ENCODE assay signal across 20 mouse cellular contexts in genomic region chr2:4996421-4996824, GRCm38 (mm10). TPM values are rescaled to one million over a fixed set of nuclear protein-coding genes. Genes with fewer than 3 reads are reported as not detected.
A peak's percentile ranks its signal among the peaks of the same experiment; 100 is the strongest.
DNase-seq lines count a peak whose midpoint lies in the region; ATAC-seq and TF ChIP-seq lines count a peak whose summit lies in the region.
"Had no signal": no experiment of that assay in that cellular context is flagged by ENCODE, and none has a peak within 500 bp of the region (broad histone marks: within the 10 kb centered on the region; RNA-seq: fewer than 3 reads in every experiment).

No protein-coding gene starts in this region.

- no peaks in the 10 kb centered on the region for H3K4me1 ChIP-seq in midbrain, embryonic 11.5 days (ENCODE audit: control insufficient read depth, insufficient read depth, low read length)
- no peaks in the 10 kb centered on the region for H3K4me1 ChIP-seq in midbrain, postnatal 0 days (ENCODE audit: insufficient read depth, low read length)
- H3K4me1 ChIP-seq in forebrain, postnatal 0 days (ENCODE audit: insufficient read depth): no peaks in the 10 kb centered on the region
- H3K4me1 ChIP-seq: forebrain, embryonic 13.5 days; heart, embryonic 15.5 days; midbrain, embryonic 12.5 days; neural tube, embryonic 13.5 days had no signal

- no peak overlapping the region for H3K27ac ChIP-seq in midbrain, embryonic 11.5 days (ENCODE audit: low read depth, low read length)
- H3K27ac ChIP-seq in midbrain, postnatal 0 days (ENCODE audit: low read depth, low read length): no peak overlapping the region
- no peak overlapping the region for H3K27ac ChIP-seq in left cerebral cortex, adult 2 months
- H3K27ac ChIP-seq in forebrain, postnatal 0 days (ENCODE audit: low read depth, low read length): no peak overlapping the region
- H3K27ac ChIP-seq: forebrain, embryonic 13.5 days; heart, adult 2 months; heart, embryonic 15.5 days; midbrain, embryonic 12.5 days; neural tube, embryonic 13.5 days had no signal

- peaks cover 21% of the 10 kb centered on the region for H3K36me3 ChIP-seq in midbrain, embryonic 11.5 days (ENCODE audit: control insufficient read depth, insufficient read depth, low read length)
- H3K36me3 ChIP-seq in midbrain, postnatal 0 days (ENCODE audit: insufficient read depth, low read length): no peaks in the 10 kb centered on the region
- H3K36me3 ChIP-seq in forebrain, postnatal 0 days (ENCODE audit: insufficient read depth): no peaks in the 10 kb centered on the region

- 93% methylated on average over 6 of the region's 6 CpGs for WGBS in midbrain, embryonic 11.5 days
- WGBS in midbrain, postnatal 0 days: 95% methylated on average over 6 of the region's 6 CpGs
- 91% methylated on average over 6 of the region's 6 CpGs for WGBS in forebrain, postnatal 0 days

- TF ChIP-seq CTCF in midbrain, postnatal 0 days (IDR thresholded peaks at IDR 0.05): no peak
- no peak for TF ChIP-seq CTCF in left cerebral cortex, adult 2 months (IDR thresholded peaks at IDR 0.05)
- TF ChIP-seq CTCF in forebrain, postnatal 0 days (IDR thresholded peaks at IDR 0.05; ENCODE audit: low read depth): no peak

- no peak overlapping the region for H3K4me2 ChIP-seq in midbrain, embryonic 11.5 days
- H3K4me2 ChIP-seq in midbrain, postnatal 0 days (ENCODE audit: low read depth, low read length, poor library complexity, severe bottlenecking): no peak overlapping the region
- H3K4me2 ChIP-seq in forebrain, postnatal 0 days (ENCODE audit: low read depth): no peak overlapping the region
- H3K4me2 ChIP-seq: forebrain, embryonic 13.5 days; heart, embryonic 15.5 days; midbrain, embryonic 12.5 days; neural tube, embryonic 13.5 days had no signal

- H3K9me3 ChIP-seq in midbrain, embryonic 11.5 days (ENCODE audit: control insufficient read depth, low read length): no peaks in the 10 kb centered on the region
- no peaks in the 10 kb centered on the region for H3K9me3 ChIP-seq in midbrain, postnatal 0 days (ENCODE audit: low read length)
- H3K9me3 ChIP-seq in forebrain, postnatal 0 days (ENCODE audit: low read length): no peaks in the 10 kb centered on the region
- H3K9me3 ChIP-seq: forebrain, embryonic 13.5 days; heart, embryonic 15.5 days; midbrain, embryonic 12.5 days; neural tube, embryonic 13.5 days had no signal

- intact Hi-C loops in left cerebral cortex, adult 2 months (cut with DNase I): no loop called here

- H3K27me3 ChIP-seq in midbrain, embryonic 11.5 days (ENCODE audit: control insufficient read depth, insufficient read depth, low read length): no peaks in the 10 kb centered on the region
- no peaks in the 10 kb centered on the region for H3K27me3 ChIP-seq in midbrain, postnatal 0 days (ENCODE audit: insufficient read depth, low read length)
- H3K27me3 ChIP-seq in forebrain, postnatal 0 days (ENCODE audit: insufficient read depth, low read length): no peaks in the 10 kb centered on the region
- H3K27me3 ChIP-seq: forebrain, embryonic 13.5 days; heart, embryonic 15.5 days; midbrain, embryonic 12.5 days; neural tube, embryonic 13.5 days had no signal

- no peak for ATAC-seq in midbrain, embryonic 11.5 days (ENCODE audit: low FRiP score)
- ATAC-seq in midbrain, postnatal 0 days (ENCODE audit: low FRiP score): no peak
- no peak for ATAC-seq in forebrain, postnatal 0 days
- ATAC-seq: forebrain, embryonic 13.5 days; hindbrain, embryonic 16.5 days had no signal

- H3K9ac ChIP-seq in midbrain, embryonic 11.5 days (ENCODE audit: low read length): no peak overlapping the region
- no peak overlapping the region for H3K9ac ChIP-seq in midbrain, postnatal 0 days (replicated peaks; ENCODE audit: low read length, poor library complexity, severe bottlenecking)
- no peak overlapping the region for H3K9ac ChIP-seq in forebrain, postnatal 0 days
- H3K9ac ChIP-seq: forebrain, embryonic 13.5 days; heart, embryonic 15.5 days; midbrain, embryonic 12.5 days; neural tube, embryonic 13.5 days had no signal

- H3K4me3 ChIP-seq in midbrain, embryonic 11.5 days (ENCODE audit: low read depth, low read length): no peak overlapping the region
- H3K4me3 ChIP-seq in midbrain, postnatal 0 days (ENCODE audit: low read depth, low read length): no peak overlapping the region
- H3K4me3 ChIP-seq in left cerebral cortex, adult 2 months: no peak overlapping the region
- H3K4me3 ChIP-seq in forebrain, postnatal 0 days (ENCODE audit: low read depth, low read length): no peak overlapping the region
- H3K4me3 ChIP-seq: forebrain, embryonic 13.5 days; heart, adult 2 months; heart, embryonic 15.5 days; midbrain, embryonic 12.5 days; neural tube, embryonic 13.5 days had no signal

- DNase-seq in midbrain, embryonic 11.5 days (ENCODE audit: low spot score, missing footprints): peak; percentile 14
- DNase-seq in midbrain, postnatal 0 days (ENCODE audit: low spot score): no peak
- DNase-seq in kidney, adult 8-10 months: peak; percentile 74 to 80
- peak; percentile 75 to 80 for DNase-seq in kidney, postnatal 36 days
- no peak for DNase-seq in left cerebral cortex, adult 2 months (ENCODE audit: extremely low spot score in 1 of 2, low spot score in 2 of 2)
- no peak for DNase-seq in thymus, postnatal 10 days (ENCODE audit: low spot score in 2 of 2)
- no peak for DNase-seq in forebrain, postnatal 0 days
- DNase-seq: adrenal gland, postnatal 14 days; cerebellum, adult 9-11 months; gastrocnemius, postnatal 14 days; heart, adult 2 months; spleen, adult 18-20 months; thymus, adult 18-20 months had no signal

RNA-seq across cellular contexts. Expression of gene Mcm10, which starts 16.2 kb away (rescaled TPM):
- polyA plus RNA-seq in midbrain, embryonic 11.5 days (2014; fragmentation: Nextera tagmentation; extraction: Ambion mirVana): 49.8 and 53.1 TPM in 2 replicates
- total RNA-seq in midbrain, postnatal 0 days (2014; rRNA removed): 0.94 and 5.0 TPM in 2 replicates
- 1.2 and 1.3 TPM in 2 replicates for polyA plus RNA-seq in midbrain, postnatal 0 days (2015; fragmentation: Nextera tagmentation; extraction: Ambion mirVana)
- 1 to 10 TPM in 1 of 2 experiments, under 1 TPM in 1; 0.72 to 1.2 TPM for total RNA-seq in left cerebral cortex, adult 2 months (2021)
- total RNA-seq in forebrain, postnatal 0 days (2014; rRNA removed): 2.0 and 2.3 TPM in 2 replicates
- polyA plus RNA-seq in forebrain, postnatal 0 days (2015; fragmentation: Nextera tagmentation; extraction: Ambion mirVana): 1.9 and 2.0 TPM in 2 replicates

RNA-seq across cellular contexts. Expression of gene Ucma, which starts 20.5 kb away (rescaled TPM):
- not detected in 2 replicates for polyA plus RNA-seq in midbrain, embryonic 11.5 days (2014; fragmentation: Nextera tagmentation; extraction: Ambion mirVana)
- total RNA-seq in midbrain, postnatal 0 days (2014; rRNA removed): 0.33 and 2.6 TPM in 2 replicates
- 0.69 and 1.6 TPM in 2 replicates for polyA plus RNA-seq in midbrain, postnatal 0 days (2015; fragmentation: Nextera tagmentation; extraction: Ambion mirVana)
- total RNA-seq in left cerebral cortex, adult 2 months (2021): 1 to 10 TPM in 1 of 2 experiments, under 1 TPM in 1; 0.65 to 2.0 TPM
- total RNA-seq in forebrain, postnatal 0 days (2014; rRNA removed): 1.2 TPM in 1 of 2 replicates, not detected in the other
- 0.27 and 0.45 TPM in 2 replicates for polyA plus RNA-seq in forebrain, postnatal 0 days (2015; fragmentation: Nextera tagmentation; extraction: Ambion mirVana)
- total RNA-seq: adrenal gland, postnatal 14 days; heart, adult 2 months; hematopoietic stem cell, adult 5-6 weeks had no signal
- polyA plus RNA-seq: lung, embryonic 16.5 days; midbrain, embryonic 12.5 days; neural tube, embryonic 13.5 days had no signal

Comparison
In these comparisons a context has a peak if more than half of its experiments do, and no peak if none do; other contexts are left out.
1. DNase-seq: peak in midbrain, embryonic 11.5 days (single experiment), kidney, adult 8-10 months (2 of 2) and kidney, postnatal 36 days (2 of 2); none in midbrain, postnatal 0 days (single experiment), left cerebral cortex, adult 2 months (0 of 2), thymus, postnatal 10 days (0 of 2) and forebrain, postnatal 0 days (single experiment).